Mouse (Mus musculus) left cerebral cortex, postnatal 25 days (tissue): ENCODE measurements at regions not wholly inside any gene's neighbourhood (a gene's known extent, or its start where the extent isn't known, plus 50 kb on each side); places are given as distances from the start of the nearest gene placed in this dataset.

Source experiments
- DNase-seq, 2 experiments: peaks; one replicate each; pipeline ENCODE4 v3.0.0; 2022; ENCODE audit warnings: low spot score in 2 of 2, mixed read lengths in 1 of 2
- intact Hi-C: fragments of 180-260 bp; cut with DNase I; formaldehyde crosslinking; loops from one replicate; pipeline ENCODE4 v1.15.1; 2025

GRCm38 (mm10) chr2:75754606-75755005 lies 50.2 kb upstream of the Nfe2l2 start:
- intact Hi-C loops, result no loop called here
- no peak for DNase-seq
